Mouse (Mus musculus): ENCODE measurements around the gene Tmem255a. TPM values are rescaled to one million over a fixed set of nuclear protein-coding genes. Genes with fewer than 3 reads are reported as not detected.

The Tmem255a gene
- polyA plus RNA-seq, 1 experiment = 0.06 TPM

GRCm38 (mm10) chrX:38216986-38217675 lies 35.1 kb downstream of the Tmem255a start:
- TF ChIP-seq E2F4 (IDR thresholded peaks at IDR 0.05; ENCODE audit: insufficient read depth) (no peak), MAX (IDR thresholded peaks at IDR 0.05; ENCODE audit: low read depth) (no peak), USF1 (IDR thresholded peaks at IDR 0.05; ENCODE audit: low read depth) (no peak), POLR2AphosphoS2 (IDR thresholded peaks at IDR 0.05; ENCODE audit: insufficient read length, low read depth) (no peak), MYOG (IDR thresholded peaks at IDR 0.05; ENCODE audit: control insufficient read depth in 1 of 3, insufficient read depth in 1 of 3, insufficient read length in 2 of 3, low read depth in 2 of 3) (no peak), TCF3 (IDR thresholded peaks at IDR 0.05; ENCODE audit: insufficient read length, low read depth) (no peak), CEBPB (IDR thresholded peaks at IDR 0.05; ENCODE audit: insufficient read depth, poor library complexity, severe bottlenecking) (no peak), POLR2A (IDR thresholded peaks at IDR 0.05; ENCODE audit: insufficient read length, low read depth) (no peak), SRF (IDR thresholded peaks at IDR 0.05; ENCODE audit: control insufficient read depth, insufficient read length, low read depth) (no peak), MYOD1 (IDR thresholded peaks at IDR 0.05; ENCODE audit: control insufficient read depth in 1 of 3, insufficient read length in 2 of 3, low read depth in 2 of 3) (no peak), TCF12 (IDR thresholded peaks at IDR 0.05; ENCODE audit: insufficient read depth, poor library complexity, severe bottlenecking) (no peak), REST (IDR thresholded peaks at IDR 0.05; ENCODE audit: insufficient read depth, insufficient read length) (no peak)
- Histone ChIP-seq H3K79me2 (ENCODE audit: control insufficient read depth, insufficient read depth) (no peaks in the 10 kb centered on the region), H3K4me3 (no peak overlapping the region), H3K27me3 (ENCODE audit: control insufficient read depth, insufficient read depth, insufficient read length) (no peaks in the 10 kb centered on the region), H3K36me3 (ENCODE audit: control insufficient read depth, insufficient read depth) (no peaks in the 10 kb centered on the region), H3ac (ENCODE audit: control insufficient read depth, insufficient read length) (no peak overlapping the region), H3K4me2 (ENCODE audit: low read depth) (no peak overlapping the region)

DNA sequence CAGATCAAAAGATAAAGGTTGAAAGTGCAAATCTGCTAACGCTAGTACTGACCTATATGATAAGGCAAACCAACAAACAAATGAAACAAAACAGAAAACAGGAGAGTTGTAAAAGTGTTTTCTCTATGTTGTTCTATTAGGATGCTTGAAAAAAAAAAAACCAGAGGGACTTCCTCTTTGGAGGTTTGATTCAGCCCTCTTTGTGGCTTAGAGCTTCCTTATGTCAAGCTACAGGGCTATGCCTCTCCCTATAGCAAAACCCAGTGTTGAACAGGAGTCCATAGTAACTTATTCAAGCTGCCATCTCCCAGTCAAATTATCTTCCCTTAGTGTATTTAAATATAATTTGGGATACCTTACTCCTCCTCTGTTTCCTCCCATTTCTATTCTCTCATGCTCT lies 44.8 kb downstream of the Tmem255a start:
- Histone ChIP-seq H3K4me2 (ENCODE audit: low read depth) (no peak overlapping the region), H3K4me3 (no peak overlapping the region), H3K36me3 (ENCODE audit: control insufficient read depth, insufficient read depth) (no peaks in the 10 kb centered on the region), H3ac (ENCODE audit: control insufficient read depth, insufficient read length) (no peak overlapping the region), H3K79me2 (ENCODE audit: control insufficient read depth, insufficient read depth) (no peaks in the 10 kb centered on the region), H3K27me3 (ENCODE audit: control insufficient read depth, insufficient read depth, insufficient read length) (no peaks in the 10 kb centered on the region)
- TF ChIP-seq USF1 (IDR thresholded peaks at IDR 0.05; ENCODE audit: low read depth) (no peak), POLR2A (IDR thresholded peaks at IDR 0.05; ENCODE audit: insufficient read length, low read depth) (no peak), TCF3 (IDR thresholded peaks at IDR 0.05; ENCODE audit: insufficient read length, low read depth) (no peak), E2F4 (IDR thresholded peaks at IDR 0.05; ENCODE audit: insufficient read depth) (no peak), MYOD1 (IDR thresholded peaks at IDR 0.05; ENCODE audit: control insufficient read depth in 1 of 3, insufficient read length in 2 of 3, low read depth in 2 of 3) (no peak), MAX (IDR thresholded peaks at IDR 0.05; ENCODE audit: low read depth) (no peak), REST (IDR thresholded peaks at IDR 0.05; ENCODE audit: insufficient read depth, insufficient read length) (no peak)

DNA sequence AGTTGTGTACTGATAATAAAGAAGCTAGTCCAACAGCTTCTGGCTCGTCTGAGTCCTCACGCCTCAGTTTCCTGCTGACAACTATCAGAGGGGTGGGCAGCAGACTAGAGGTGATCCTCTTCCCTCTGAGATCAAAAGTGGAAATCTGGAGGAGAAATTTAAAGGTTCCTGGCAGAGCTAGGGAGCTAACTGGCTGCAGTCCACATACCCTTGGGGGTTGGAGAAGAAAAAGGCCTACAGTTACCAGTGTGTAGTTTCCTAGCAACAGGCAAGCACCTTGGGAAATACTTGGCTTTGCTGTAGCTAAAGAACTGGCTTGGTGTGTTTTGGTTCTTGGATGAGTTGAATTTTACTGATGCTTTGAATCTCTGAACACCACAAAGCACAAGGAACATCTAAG lies 50.4 kb downstream of the Tmem255a start:
- no peak overlapping the region for H3K4me3 ChIP-seq

GRCm38 (mm10) chrX:38190458-38190764 lies 61.8 kb downstream of the Tmem255a start:
- H3ac ChIP-seq (ENCODE audit: control insufficient read depth, insufficient read length) = peak overlapping the region; percentile 30
- no peaks in the 10 kb centered on the region for H3K27me3 ChIP-seq (ENCODE audit: control insufficient read depth, insufficient read depth, insufficient read length)
- H3K79me2 ChIP-seq (ENCODE audit: control insufficient read depth, insufficient read depth) = peaks cover 36% of the 10 kb centered on the region
- TF ChIP-seq POLR2AphosphoS2 (IDR thresholded peaks at IDR 0.05; ENCODE audit: insufficient read length, low read depth) = no peak
- TF ChIP-seq MYOD1 (IDR thresholded peaks at IDR 0.05; ENCODE audit: control insufficient read depth in 1 of 3, insufficient read length in 2 of 3, low read depth in 2 of 3) = no peak
- no peak for TF ChIP-seq MAX (IDR thresholded peaks at IDR 0.05; ENCODE audit: low read depth)
- no peak for TF ChIP-seq REST (IDR thresholded peaks at IDR 0.05; ENCODE audit: insufficient read depth, insufficient read length)
- TF ChIP-seq SRF (IDR thresholded peaks at IDR 0.05; ENCODE audit: control insufficient read depth, insufficient read length, low read depth) = no peak
- TF ChIP-seq E2F4 (IDR thresholded peaks at IDR 0.05; ENCODE audit: insufficient read depth) = no peak
- TF ChIP-seq USF1 (IDR thresholded peaks at IDR 0.05; ENCODE audit: low read depth) = no peak
- no peak for TF ChIP-seq TCF12 (IDR thresholded peaks at IDR 0.05; ENCODE audit: insufficient read depth, poor library complexity, severe bottlenecking)
- no peak for TF ChIP-seq CEBPB (IDR thresholded peaks at IDR 0.05; ENCODE audit: insufficient read depth, poor library complexity, severe bottlenecking)
- TF ChIP-seq MYOG (IDR thresholded peaks at IDR 0.05; ENCODE audit: control insufficient read depth in 1 of 3, insufficient read depth in 1 of 3, insufficient read length in 2 of 3, low read depth in 2 of 3) = no peak
- no peak for TF ChIP-seq POLR2A (IDR thresholded peaks at IDR 0.05; ENCODE audit: insufficient read length, low read depth)
- TF ChIP-seq TCF3 (IDR thresholded peaks at IDR 0.05; ENCODE audit: insufficient read length, low read depth) = no peak
- peak overlapping the region; percentile 72 for H3K4me2 ChIP-seq (ENCODE audit: low read depth)
- peak overlapping the region; percentile 56 for H3K4me3 ChIP-seq
- H3K36me3 ChIP-seq (ENCODE audit: control insufficient read depth, insufficient read depth) = no peaks in the 10 kb centered on the region

More for the DNA sequence above, 50.4 kb downstream of the Tmem255a start:
- TF ChIP-seq MAX (IDR thresholded peaks at IDR 0.05; ENCODE audit: low read depth) (no peak), E2F4 (IDR thresholded peaks at IDR 0.05; ENCODE audit: insufficient read depth) (no peak), TCF12 (IDR thresholded peaks at IDR 0.05; ENCODE audit: insufficient read depth, poor library complexity, severe bottlenecking) (no peak), POLR2AphosphoS2 (IDR thresholded peaks at IDR 0.05; ENCODE audit: insufficient read length, low read depth) (no peak), POLR2A (IDR thresholded peaks at IDR 0.05; ENCODE audit: insufficient read length, low read depth) (no peak), SRF (IDR thresholded peaks at IDR 0.05; ENCODE audit: control insufficient read depth, insufficient read length, low read depth) (no peak), CEBPB (IDR thresholded peaks at IDR 0.05; ENCODE audit: insufficient read depth, poor library complexity, severe bottlenecking) (no peak), USF1 (IDR thresholded peaks at IDR 0.05; ENCODE audit: low read depth) (no peak), MYOD1 (IDR thresholded peaks at IDR 0.05; ENCODE audit: control insufficient read depth in 1 of 3, insufficient read length in 2 of 3, low read depth in 2 of 3) (no peak), REST (IDR thresholded peaks at IDR 0.05; ENCODE audit: insufficient read depth, insufficient read length) (no peak), MYOG (IDR thresholded peaks at IDR 0.05; ENCODE audit: control insufficient read depth in 1 of 3, insufficient read depth in 1 of 3, insufficient read length in 2 of 3, low read depth in 2 of 3) (no peak), TCF3 (IDR thresholded peaks at IDR 0.05; ENCODE audit: insufficient read length, low read depth) (no peak)
- no peaks in the 10 kb centered on the region for H3K36me3 ChIP-seq (ENCODE audit: control insufficient read depth, insufficient read depth)
- H3ac ChIP-seq (ENCODE audit: control insufficient read depth, insufficient read length) = no peak overlapping the region
- no peaks in the 10 kb centered on the region for H3K27me3 ChIP-seq (ENCODE audit: control insufficient read depth, insufficient read depth, insufficient read length)
- no peaks in the 10 kb centered on the region for H3K79me2 ChIP-seq (ENCODE audit: control insufficient read depth, insufficient read depth)
- no peak overlapping the region for H3K4me2 ChIP-seq (ENCODE audit: low read depth)

All from myocyte (in vitro differentiated cells).